Mouse (Mus musculus) hindbrain, embryonic 16.5 days (tissue): ENCODE data around the gene Cnnm2. TPM values are rescaled to one million over a fixed set of nuclear protein-coding genes. Genes with fewer than 3 reads are reported as not detected.

Experiments
- ATAC-seq: fragments of 200-750 bp; cut with Nextera tagmentation; 2 replicates; pipeline ENCODE4 v1.8.0; 2017; ENCODE audit warnings: moderate TSS enrichment, moderate library complexity
- H3K27ac ChIP-seq: fragments of 300-500 bp; sonication (generic); 2 replicates; pipeline ENCODE4 v1.5.1; 2014; ENCODE audit warnings: low read depth, mild to moderate bottlenecking, control low read depth, low read length, moderate library complexity
- H3K27me3 ChIP-seq: fragments of 300-500 bp; sonication (generic); replicated peaks from 2 replicates; pipeline ENCODE4 v1.6.1; 2014; ENCODE audit warnings: low read length; ENCODE audit not compliant: control insufficient read depth, insufficient read depth
- H3K36me3 ChIP-seq: fragments of 300-500 bp; sonication (generic); 2 replicates; pipeline ENCODE4 v1.6.1; 2014; ENCODE audit warnings: mild to moderate bottlenecking, low read length, moderate library complexity, mixed read lengths; ENCODE audit not compliant: control insufficient read depth, insufficient read depth
- H3K4me1 ChIP-seq: fragments of 300-500 bp; sonication (generic); 2 replicates; pipeline ENCODE4 v1.6.1; 2014; ENCODE audit warnings: low read depth, low read length; ENCODE audit not compliant: control insufficient read depth, insufficient read depth
- H3K4me2 ChIP-seq: fragments of 300-500 bp; sonication (generic); 2 replicates; pipeline ENCODE4 v1.6.1; 2014; ENCODE audit warnings: mild to moderate bottlenecking, low read length, control low read depth, moderate library complexity
- H3K4me3 ChIP-seq: fragments of 300-500 bp; sonication (generic); 2 replicates; pipeline ENCODE4 v1.5.1; 2014; ENCODE audit warnings: mild to moderate bottlenecking, low read length, control low read depth, moderate library complexity
- H3K9ac ChIP-seq: fragments of 300-500 bp; sonication (generic); 2 replicates; pipeline ENCODE4 v1.6.1; 2014; ENCODE audit warnings: low read depth, mild to moderate bottlenecking, control low read depth, low read length, moderate library complexity
- H3K9me3 ChIP-seq: fragments of 300-500 bp; sonication (generic); 2 replicates; pipeline ENCODE4 v1.6.1; 2014; ENCODE audit warnings: mild to moderate bottlenecking, low read length, moderate library complexity; ENCODE audit not compliant: control insufficient read depth
- WGBS: fragments of 180-500 bp; shearing (Covaris S2); extraction: QIAGEN DNeasy Blood & Tissue Kit; methylation state at CpG from one replicate; pipeline ENCODE4 v1.1.7; 2014; 5-methylcytosine and 5-hydroxymethylcytosine counted together
- polyA plus RNA-seq: library from polyadenylated mRNA; unstranded; fragments of >200 nt; fragmentation: Nextera tagmentation; extraction: Ambion mirVana; gene quantifications from 2 replicates; pipeline ENCODE4 v1.2.1, GENCODE M21; 2015

The Cnnm2 gene
- polyA plus RNA-seq, 1 experiment from 2014 or later = 6.6 TPM

DNA sequence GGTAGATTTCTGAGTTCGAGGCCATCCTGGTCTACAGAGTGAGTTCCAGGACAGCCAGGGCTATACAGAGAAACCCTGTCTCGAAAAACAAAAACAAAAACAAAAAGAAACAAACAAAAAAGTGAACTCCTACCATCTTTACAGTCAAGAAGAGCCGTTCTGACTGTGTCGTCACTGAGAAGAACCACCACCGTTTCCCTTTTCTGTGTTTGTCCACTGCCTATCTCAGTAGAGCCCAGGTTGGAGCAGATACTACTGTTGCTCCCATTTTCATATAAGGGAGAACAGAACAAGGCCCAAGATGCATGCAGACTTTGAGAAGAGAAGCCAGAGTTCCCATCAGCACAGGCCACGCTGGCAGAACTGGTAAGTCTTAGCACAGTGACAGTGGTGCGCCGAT is 129.3 kb downstream of the Cnnm2 start:
- H3K27me3 ChIP-seq = no peaks in the 10 kb centered on the region
- WGBS = 96% methylated on average over 8 of the region's 8 CpGs
- no peak overlapping the region for H3K4me3 ChIP-seq
- no peak overlapping the region for H3K4me2 ChIP-seq
- no peak overlapping the region for H3K9ac ChIP-seq
- no peak overlapping the region for H3K27ac ChIP-seq
- peaks cover 24% of the 10 kb centered on the region for H3K36me3 ChIP-seq
- no peaks in the 10 kb centered on the region for H3K4me1 ChIP-seq
- no peak for ATAC-seq
- H3K9me3 ChIP-seq = no peaks in the 10 kb centered on the region

GRCm38 (mm10) chr19:46892856-46893255 is 131.5 kb downstream of the Cnnm2 start:
- H3K27me3 ChIP-seq = no peaks in the 10 kb centered on the region
- no peak for ATAC-seq
- H3K4me1 ChIP-seq = no peaks in the 10 kb centered on the region
- H3K9ac ChIP-seq = no peak overlapping the region
- no peak overlapping the region for H3K4me3 ChIP-seq
- peaks cover 3% of the 10 kb centered on the region for H3K9me3 ChIP-seq
- no peak overlapping the region for H3K4me2 ChIP-seq
- H3K27ac ChIP-seq = no peak overlapping the region
- 87% methylated on average over 3 of the region's 3 CpGs for WGBS
- peaks cover 31% of the 10 kb centered on the region for H3K36me3 ChIP-seq

DNA sequence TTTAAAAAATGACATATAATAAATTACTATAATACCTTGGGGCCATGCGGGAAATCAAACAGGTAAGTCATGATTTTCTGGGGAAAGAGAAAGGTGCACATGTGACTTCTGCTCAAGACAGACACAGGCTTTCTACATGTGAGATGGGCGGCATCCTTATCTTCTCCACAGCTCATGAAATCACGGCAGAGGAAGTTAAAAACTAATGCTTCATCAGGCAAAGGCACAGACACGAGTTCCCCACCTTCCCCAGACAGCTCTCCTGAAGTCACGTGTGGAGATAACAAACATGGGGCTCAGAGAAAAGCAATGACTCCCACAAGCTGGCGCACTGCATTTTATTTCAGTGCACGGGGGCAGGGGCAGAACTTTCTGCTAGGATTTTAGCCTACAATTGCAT is 132.1 kb downstream of the Cnnm2 start:
- peaks cover 30% of the 10 kb centered on the region for H3K36me3 ChIP-seq
- 89% methylated on average over 7 of the region's 7 CpGs for WGBS

GRCm38 (mm10) chr19:46897135-46897534 is 135.7 kb downstream of the Cnnm2 start:
- peaks cover 3% of the 10 kb centered on the region for H3K9me3 ChIP-seq
- 89% methylated on average over 3 of the region's 3 CpGs for WGBS
- H3K4me3 ChIP-seq = no peak overlapping the region
- H3K36me3 ChIP-seq = peaks cover 13% of the 10 kb centered on the region
- H3K4me2 ChIP-seq = no peak overlapping the region
- no peaks in the 10 kb centered on the region for H3K27me3 ChIP-seq
- no peak overlapping the region for H3K9ac ChIP-seq
- H3K4me1 ChIP-seq = no peaks in the 10 kb centered on the region
- ATAC-seq = no peak
- H3K27ac ChIP-seq = no peak overlapping the region

More for the DNA sequence above, 132.1 kb downstream of the Cnnm2 start:
- Histone ChIP-seq H3K9me3 (peaks cover 3% of the 10 kb centered on the region), H3K9ac (no peak overlapping the region), H3K4me2 (no peak overlapping the region), H3K27me3 (no peaks in the 10 kb centered on the region), H3K4me3 (no peak overlapping the region), H3K4me1 (no peaks in the 10 kb centered on the region), H3K27ac (no peak overlapping the region)
- no peak for ATAC-seq

GRCm38 (mm10) chr19:46898222-46898621 is 136.8 kb downstream of the Cnnm2 start:
- Histone ChIP-seq H3K4me2 (no peak overlapping the region), H3K27me3 (no peaks in the 10 kb centered on the region), H3K36me3 (peaks cover 13% of the 10 kb centered on the region), H3K9ac (no peak overlapping the region), H3K4me1 (no peaks in the 10 kb centered on the region), H3K9me3 (peaks cover 3% of the 10 kb centered on the region), H3K27ac (no peak overlapping the region), H3K4me3 (no peak overlapping the region)
- 84% methylated on average over 5 of the region's 5 CpGs for WGBS
- no peak for ATAC-seq

DNA sequence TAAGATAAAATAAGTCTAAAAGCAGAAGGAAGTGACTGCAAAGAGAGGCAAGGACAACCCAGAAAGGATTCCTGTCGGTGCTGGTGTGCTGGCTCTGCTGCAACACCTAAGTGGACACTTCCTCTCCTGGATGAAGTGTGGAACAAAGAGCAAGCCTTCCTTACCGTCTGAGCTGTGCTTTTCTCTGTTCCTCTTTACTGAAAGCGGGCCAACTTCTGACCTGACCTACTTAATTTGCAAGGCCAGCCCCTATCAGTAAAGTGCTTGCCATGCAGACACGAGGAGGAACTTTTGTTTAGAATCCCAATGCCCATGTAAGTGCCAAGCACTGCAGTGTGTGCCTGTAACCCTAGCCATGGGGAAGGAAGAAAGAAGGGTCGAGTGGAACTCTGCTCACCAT is 137.9 kb downstream of the Cnnm2 start:
- Histone ChIP-seq H3K4me3 (no peak overlapping the region), H3K9me3 (peaks cover 3% of the 10 kb centered on the region), H3K4me2 (no peak overlapping the region), H3K36me3 (peaks cover 13% of the 10 kb centered on the region), H3K9ac (no peak overlapping the region), H3K4me1 (no peaks in the 10 kb centered on the region), H3K27me3 (no peaks in the 10 kb centered on the region), H3K27ac (no peak overlapping the region)
- WGBS = 67% methylated on average over 5 of the region's 5 CpGs
- ATAC-seq = no peak

GRCm38 (mm10) chr19:46899871-46900270 is 138.5 kb downstream of the Cnnm2 start:
- ATAC-seq = no peak
- H3K9ac ChIP-seq = no peak overlapping the region
- no peaks in the 10 kb centered on the region for H3K27me3 ChIP-seq
- H3K9me3 ChIP-seq = peaks cover 3% of the 10 kb centered on the region
- 79% methylated on average over 5 of the region's 5 CpGs for WGBS
- H3K4me2 ChIP-seq = no peak overlapping the region
- H3K4me1 ChIP-seq = no peaks in the 10 kb centered on the region
- H3K27ac ChIP-seq = no peak overlapping the region
- H3K36me3 ChIP-seq = peaks cover 13% of the 10 kb centered on the region
- H3K4me3 ChIP-seq = no peak overlapping the region

GRCm38 (mm10) chr19:46900786-46901185 is 139.4 kb downstream of the Cnnm2 start:
- no peak overlapping the region for H3K27ac ChIP-seq
- WGBS = 94% methylated on average over 6 of the region's 6 CpGs
- no peaks in the 10 kb centered on the region for H3K4me1 ChIP-seq
- no peak overlapping the region for H3K9ac ChIP-seq
- no peaks in the 10 kb centered on the region for H3K27me3 ChIP-seq
- peaks cover 3% of the 10 kb centered on the region for H3K9me3 ChIP-seq
- ATAC-seq = no peak
- H3K4me3 ChIP-seq = no peak overlapping the region
- peaks cover 13% of the 10 kb centered on the region for H3K36me3 ChIP-seq
- H3K4me2 ChIP-seq = no peak overlapping the region

- H3K4me3 ChIP-seq = no peak overlapping the region
- peaks cover 13% of the 10 kb centered on the region for H3K36me3 ChIP-seq
- WGBS = 90% methylated on average over 5 of the region's 5 CpGs
- H3K9ac ChIP-seq = no peak overlapping the region
- H3K27me3 ChIP-seq = no peaks in the 10 kb centered on the region
- no peak overlapping the region for H3K4me2 ChIP-seq
- no peak for ATAC-seq
- peaks cover 3% of the 10 kb centered on the region for H3K9me3 ChIP-seq
- no peaks in the 10 kb centered on the region for H3K4me1 ChIP-seq
- no peak overlapping the region for H3K27ac ChIP-seq
Observed at GRCm38 (mm10) chr19:46901323-46901722, 139.9 kb downstream of the Cnnm2 start.

DNA sequence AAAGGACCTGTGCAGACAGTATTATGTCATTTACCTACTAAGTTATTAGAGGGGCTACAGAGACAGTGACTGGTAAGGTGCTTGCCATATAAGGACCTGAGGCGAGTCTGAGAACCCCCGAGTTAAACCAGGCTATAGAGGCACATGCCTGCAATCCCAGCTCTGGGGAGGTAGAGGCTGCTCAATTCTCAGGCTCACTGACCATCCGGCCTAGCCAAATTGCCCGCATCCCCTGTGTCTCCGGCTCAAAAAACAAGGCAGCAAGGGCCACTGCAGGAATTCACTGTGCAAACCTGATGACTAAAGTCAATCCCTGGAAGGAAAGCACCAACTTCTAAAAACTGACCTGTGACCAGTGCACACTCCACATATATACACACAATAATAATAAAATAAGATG is 142.0 kb downstream of the Cnnm2 start:
- Histone ChIP-seq H3K27ac (no peak overlapping the region), H3K4me1 (no peaks in the 10 kb centered on the region), H3K9ac (no peak overlapping the region), H3K27me3 (no peaks in the 10 kb centered on the region), H3K4me2 (no peak overlapping the region), H3K4me3 (no peak overlapping the region), H3K9me3 (no peaks in the 10 kb centered on the region), H3K36me3 (no peaks in the 10 kb centered on the region; the same call in 1 of the 2 replicates)
- ATAC-seq = no peak
- WGBS = 91% methylated on average over 5 of the region's 5 CpGs
